In genomic region chr5:80951861-80952599, GRCm38 (mm10) we compare ENCODE assay signal across 18 mouse cellular contexts.
DNase-seq lines count a peak whose midpoint lies in the region; ATAC-seq lines count a peak whose summit lies in the region.
"Had no signal": no experiment of that assay in that cellular context is flagged by ENCODE, and none has a peak within 500 bp of the region (broad histone marks: within the 10 kb centered on the region; RNA-seq: fewer than 3 reads in every experiment).

No protein-coding gene starts in this region.

- 87% methylated on average over 3 of the region's 3 CpGs for WGBS in hindbrain, embryonic 10.5 days
- WGBS in hindbrain, embryonic 14.5 days: 89% methylated on average over 3 of the region's 3 CpGs
- 97% methylated on average over 3 of the region's 3 CpGs for WGBS in midbrain, embryonic 11.5 days
- 93% methylated on average over 3 of the region's 3 CpGs for WGBS in midbrain, embryonic 16.5 days
- WGBS in embryonic facial prominence, embryonic 13.5 days: 85% methylated on average over 3 of the region's 3 CpGs
- WGBS in limb, embryonic 15.5 days: 82% methylated on average over 3 of the region's 3 CpGs

- H3K9me3 ChIP-seq in hindbrain, embryonic 10.5 days: 0 out of 2 replicates have a peak, but pooled peaks cover 3% of the 10 kb centered on the region
- H3K9me3 ChIP-seq in hindbrain, embryonic 14.5 days (ENCODE audit: control insufficient read depth, low read length): no peaks in the 10 kb centered on the region
- no peaks in the 10 kb centered on the region for H3K9me3 ChIP-seq in midbrain, embryonic 11.5 days (ENCODE audit: control insufficient read depth, low read length)
- H3K9me3 ChIP-seq in midbrain, embryonic 16.5 days (replicated peaks; ENCODE audit: control insufficient read depth, low read length, poor library complexity, severe bottlenecking): no peaks in the 10 kb centered on the region
- no peaks in the 10 kb centered on the region; the same call in 1 of the 2 replicates for H3K9me3 ChIP-seq in embryonic facial prominence, embryonic 13.5 days
- H3K9me3 ChIP-seq in limb, embryonic 15.5 days: no peaks in the 10 kb centered on the region
- H3K9me3 ChIP-seq: heart, embryonic 13.5 days; hindbrain, embryonic 13.5 days; neural tube, embryonic 13.5 days had no signal

- ATAC-seq in hindbrain, embryonic 14.5 days (ENCODE audit: low FRiP score): no peak
- peak; percentile 53 for ATAC-seq in midbrain, embryonic 11.5 days (ENCODE audit: low FRiP score)
- ATAC-seq in midbrain, embryonic 16.5 days: no peak
- ATAC-seq in embryonic facial prominence, embryonic 13.5 days (ENCODE audit: insufficient number of reproducible peaks, insufficient read depth, low FRiP score, low TSS enrichment, low read depth): peak; percentile 32
- ATAC-seq in limb, embryonic 15.5 days (ENCODE audit: insufficient number of reproducible peaks, low FRiP score, low TSS enrichment, low read depth): 0 out of 2 replicates have a peak, but pooled peaks have one; percentile 19

- no peak overlapping the region for H3K4me3 ChIP-seq in hindbrain, embryonic 10.5 days
- H3K4me3 ChIP-seq in hindbrain, embryonic 14.5 days (replicated peaks; ENCODE audit: low read length): no peak overlapping the region
- no peak overlapping the region for H3K4me3 ChIP-seq in midbrain, embryonic 11.5 days (ENCODE audit: low read depth, low read length)
- no peak overlapping the region for H3K4me3 ChIP-seq in midbrain, embryonic 16.5 days (ENCODE audit: low read depth, low read length)
- no peak overlapping the region for H3K4me3 ChIP-seq in embryonic facial prominence, embryonic 13.5 days
- no peak overlapping the region for H3K4me3 ChIP-seq in limb, embryonic 15.5 days
- H3K4me3 ChIP-seq: heart, embryonic 13.5 days; hindbrain, embryonic 13.5 days; left cerebral cortex, adult 2 months; neural tube, embryonic 13.5 days had no signal

- H3K27ac ChIP-seq in hindbrain, embryonic 10.5 days: peak overlapping the region; percentile 71; the same call in 1 of the 2 replicates
- no peak overlapping the region for H3K27ac ChIP-seq in hindbrain, embryonic 14.5 days
- H3K27ac ChIP-seq in midbrain, embryonic 11.5 days (ENCODE audit: low read depth, low read length): no peak overlapping the region
- no peak overlapping the region for H3K27ac ChIP-seq in midbrain, embryonic 16.5 days (ENCODE audit: low read length)
- H3K27ac ChIP-seq in embryonic facial prominence, embryonic 13.5 days: no peak overlapping the region
- H3K27ac ChIP-seq in limb, embryonic 15.5 days: no peak overlapping the region
- H3K27ac ChIP-seq: heart, embryonic 13.5 days; hindbrain, embryonic 13.5 days; left cerebral cortex, adult 2 months; neural tube, embryonic 13.5 days had no signal

- no peak for DNase-seq in hindbrain, embryonic 10.5 days (ENCODE audit: low spot score)
- no peak for DNase-seq in hindbrain, embryonic 14.5 days (ENCODE audit: low spot score)
- no peak for DNase-seq in midbrain, embryonic 11.5 days (ENCODE audit: low spot score, missing footprints)
- DNase-seq in left cerebral cortex, postnatal 36 days (ENCODE audit: low spot score in 2 of 2): no peak
- DNase-seq: adrenal gland, adult 2 months; cerebellum, adult 18-20 months; gastrocnemius, postnatal 10 days; kidney, adult 18-20 months; thymus, postnatal 14 days had no signal

- H3K4me2 ChIP-seq in hindbrain, embryonic 14.5 days (replicated peaks): no peak overlapping the region
- no peak overlapping the region for H3K4me2 ChIP-seq in midbrain, embryonic 11.5 days
- H3K4me2 ChIP-seq in midbrain, embryonic 16.5 days (ENCODE audit: low read length): no peak overlapping the region
- H3K4me2 ChIP-seq in embryonic facial prominence, embryonic 13.5 days: no peak overlapping the region
- H3K4me2 ChIP-seq in limb, embryonic 15.5 days: no peak overlapping the region
- H3K4me2 ChIP-seq: heart, embryonic 13.5 days; hindbrain, embryonic 13.5 days; liver, embryonic 11.5 days; neural tube, embryonic 13.5 days had no signal

- H3K9ac ChIP-seq in hindbrain, embryonic 14.5 days: no peak overlapping the region
- H3K9ac ChIP-seq in midbrain, embryonic 11.5 days (ENCODE audit: low read length): no peak overlapping the region
- no peak overlapping the region for H3K9ac ChIP-seq in midbrain, embryonic 16.5 days (ENCODE audit: low read depth, low read length)
- no peak overlapping the region for H3K9ac ChIP-seq in embryonic facial prominence, embryonic 13.5 days
- H3K9ac ChIP-seq in limb, embryonic 15.5 days: no peak overlapping the region
- H3K9ac ChIP-seq: heart, embryonic 13.5 days; hindbrain, embryonic 13.5 days; neural tube, embryonic 13.5 days had no signal

- intact Hi-C loops in left cerebral cortex, postnatal 36 days (cut with DNase I): no loop called here

- H3K27me3 ChIP-seq in hindbrain, embryonic 10.5 days (ENCODE audit: insufficient read depth, poor library complexity, severe bottlenecking): no peaks in the 10 kb centered on the region
- H3K27me3 ChIP-seq in hindbrain, embryonic 14.5 days (ENCODE audit: control insufficient read depth, insufficient read depth, low read length): no peaks in the 10 kb centered on the region
- no peaks in the 10 kb centered on the region for H3K27me3 ChIP-seq in midbrain, embryonic 11.5 days (ENCODE audit: control insufficient read depth, insufficient read depth, low read length)
- H3K27me3 ChIP-seq in midbrain, embryonic 16.5 days (ENCODE audit: control insufficient read depth, insufficient read depth, low read depth, low read length): no peaks in the 10 kb centered on the region
- no peaks in the 10 kb centered on the region for H3K27me3 ChIP-seq in embryonic facial prominence, embryonic 13.5 days
- no peaks in the 10 kb centered on the region for H3K27me3 ChIP-seq in limb, embryonic 15.5 days
- H3K27me3 ChIP-seq: heart, embryonic 13.5 days; hindbrain, embryonic 13.5 days; neural tube, embryonic 13.5 days had no signal

- peaks cover 16% of the 10 kb centered on the region for H3K4me1 ChIP-seq in hindbrain, embryonic 10.5 days (replicated peaks)
- no peaks in the 10 kb centered on the region for H3K4me1 ChIP-seq in hindbrain, embryonic 14.5 days (replicated peaks; ENCODE audit: control insufficient read depth, insufficient read depth, low read length)
- H3K4me1 ChIP-seq in midbrain, embryonic 11.5 days (ENCODE audit: control insufficient read depth, insufficient read depth, low read length): no peaks in the 10 kb centered on the region
- no peaks in the 10 kb centered on the region for H3K4me1 ChIP-seq in midbrain, embryonic 16.5 days (ENCODE audit: control insufficient read depth, insufficient read depth, low read length)
- H3K4me1 ChIP-seq in embryonic facial prominence, embryonic 13.5 days: no peaks in the 10 kb centered on the region
- H3K4me1 ChIP-seq in limb, embryonic 15.5 days: no peaks in the 10 kb centered on the region
- H3K4me1 ChIP-seq: heart, embryonic 13.5 days had no signal

- H3K36me3 ChIP-seq in hindbrain, embryonic 10.5 days: no peaks in the 10 kb centered on the region
- H3K36me3 ChIP-seq in hindbrain, embryonic 14.5 days (replicated peaks; ENCODE audit: control insufficient read depth, insufficient read depth): no peaks in the 10 kb centered on the region
- no peaks in the 10 kb centered on the region for H3K36me3 ChIP-seq in midbrain, embryonic 11.5 days (ENCODE audit: control insufficient read depth, insufficient read depth, low read length)
- H3K36me3 ChIP-seq in midbrain, embryonic 16.5 days (ENCODE audit: control insufficient read depth, insufficient read depth, low read length): no peaks in the 10 kb centered on the region
- no peaks in the 10 kb centered on the region for H3K36me3 ChIP-seq in embryonic facial prominence, embryonic 13.5 days
- H3K36me3 ChIP-seq in limb, embryonic 15.5 days: no peaks in the 10 kb centered on the region
- H3K36me3 ChIP-seq: G1E; heart, embryonic 13.5 days; hindbrain, embryonic 13.5 days; neural tube, embryonic 13.5 days had no signal

Comparison
In these comparisons a context has a peak if more than half of its experiments do, and no peak if none do; other contexts are left out.
1. ATAC-seq: peak in midbrain, embryonic 11.5 days (single experiment), embryonic facial prominence, embryonic 13.5 days (single experiment) and limb, embryonic 15.5 days (single experiment); none in hindbrain, embryonic 14.5 days (single experiment) and midbrain, embryonic 16.5 days (single experiment).